Mouse (Mus musculus) limb, embryonic 15.5 days (tissue): ENCODE results near the gene Slc9a5. TPM values are rescaled to one million over a fixed set of nuclear protein-coding genes. Genes with fewer than 3 reads are reported as not detected.

Experiments used
- ATAC-seq: fragments of 200-750 bp; cut with Nextera tagmentation; 2 replicates; pipeline ENCODE4 v1.8.0; 2017; ENCODE audit warnings: low read depth, moderate TSS enrichment; ENCODE audit not compliant: insufficient number of reproducible peaks, low FRiP score, low TSS enrichment
- H3K27ac ChIP-seq: fragments of 300-500 bp; sonication (generic); 2 replicates; pipeline ENCODE4 v1.5.1; 2015; ENCODE audit warnings: moderate library complexity, mild to moderate bottlenecking, inconsistent platforms
- H3K27me3 ChIP-seq: fragments of 300-500 bp; sonication (generic); 2 replicates; pipeline ENCODE4 v1.6.1; 2015; ENCODE audit warnings: inconsistent platforms
- H3K36me3 ChIP-seq: fragments of 300-500 bp; sonication (generic); 2 replicates; pipeline ENCODE4 v1.6.1; 2015; ENCODE audit warnings: inconsistent platforms
- H3K4me1 ChIP-seq: fragments of 300-500 bp; sonication (generic); 2 replicates; pipeline ENCODE4 v1.6.1; 2015; ENCODE audit warnings: inconsistent platforms
- H3K4me2 ChIP-seq: fragments of 300-500 bp; sonication (generic); 2 replicates; pipeline ENCODE4 v1.6.1; 2015; ENCODE audit warnings: mild to moderate bottlenecking, inconsistent platforms
- H3K4me3 ChIP-seq: fragments of 300-500 bp; sonication (generic); 2 replicates; pipeline ENCODE4 v1.5.1; 2015; ENCODE audit warnings: mild to moderate bottlenecking, inconsistent platforms
- H3K9ac ChIP-seq: fragments of 300-500 bp; sonication (generic); 2 replicates; pipeline ENCODE4 v1.6.1; 2015; ENCODE audit warnings: inconsistent platforms
- H3K9me3 ChIP-seq: fragments of 300-500 bp; sonication (generic); 2 replicates; pipeline ENCODE4 v1.6.1; 2016; ENCODE audit warnings: inconsistent platforms
- WGBS: fragments of 180-500 bp; shearing (Covaris S2); methylation state at CpG from one replicate; pipeline ENCODE4 v1.1.7; 2015; 5-methylcytosine and 5-hydroxymethylcytosine counted together
- polyA plus RNA-seq: library from polyadenylated mRNA; unstranded; fragments of >200 nt; fragmentation: Nextera tagmentation; extraction: Ambion mirVana; gene quantifications from 2 replicates; pipeline ENCODE4 v1.2.1, GENCODE M21; 2015

Gene Slc9a5
- polyA plus RNA-seq, 1 experiment from 2014 or later, result 2.9 TPM

GRCm38 (mm10) chr8:105346611-105347427 lies 1.8 kb upstream of the Slc9a5 start:
- 3% methylated on average over 34 of the region's 34 CpGs for WGBS
- Histone ChIP-seq H3K4me3 (peak overlapping the region; percentile 61), H3K9ac (peak overlapping the region; percentile 60), H3K27ac (peak overlapping the region; percentile 85), H3K36me3 (no peaks in the 10 kb centered on the region), H3K4me2 (peak overlapping the region; percentile 98), H3K4me1 (peaks cover 51% of the 10 kb centered on the region), H3K9me3 (no peaks in the 10 kb centered on the region), H3K27me3 (no peaks in the 10 kb centered on the region)
- peak; percentile 0; the same call in 1 of the 2 replicates for ATAC-seq

DNA sequence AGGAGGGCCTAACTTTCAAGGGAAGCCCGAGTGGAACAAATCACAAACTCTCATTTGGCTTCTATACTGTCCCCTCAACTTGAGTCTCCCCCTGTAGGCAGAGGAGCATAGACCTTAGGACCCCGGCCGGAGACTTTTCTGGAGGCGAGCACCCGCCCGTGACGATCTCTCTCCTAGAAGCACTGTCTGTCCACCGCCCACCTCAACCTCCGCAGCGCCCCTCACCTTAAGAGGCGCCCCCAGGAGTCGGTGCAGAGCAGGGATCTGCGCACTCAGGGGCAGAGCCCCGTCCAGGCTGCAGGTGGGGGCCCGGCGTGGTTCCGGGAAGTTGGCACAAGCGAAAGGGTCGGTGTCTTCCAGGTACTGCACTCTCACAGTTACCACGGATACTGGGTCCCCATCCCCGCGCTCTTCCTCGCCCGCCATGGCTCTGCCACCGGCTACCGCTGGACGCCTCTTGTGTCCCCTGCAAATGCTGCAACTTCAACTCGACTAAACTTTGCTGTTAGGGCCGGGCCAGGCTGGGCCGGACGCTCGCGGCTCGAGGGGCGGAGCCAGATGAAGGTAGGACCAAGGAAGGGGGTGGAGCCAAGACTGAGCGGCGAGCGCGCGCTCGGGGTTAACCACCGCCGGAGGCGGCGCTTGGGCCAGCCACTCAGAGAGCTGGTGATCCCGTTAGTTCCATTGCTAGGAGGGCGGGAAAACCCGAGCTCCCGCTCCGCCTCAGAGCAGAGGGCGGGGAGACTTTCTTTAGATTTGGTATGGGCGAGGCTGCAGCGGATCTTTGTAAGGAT lies 1.0 kb upstream of the Slc9a5 start, which contains the start of gene Fhod1:
Gene Fhod1 (minus strand): TSS at position 526 of the 794 bp plus-strand sequence.
- H3K4me2 ChIP-seq, result peak within 1 kb of the TSS; percentile 98
- ATAC-seq, result peak; percentile 91
- H3K9ac ChIP-seq, result peak within 1 kb of the TSS; percentile 67
- peak within 1 kb of the TSS; percentile 85 for H3K27ac ChIP-seq
- under 1% methylated on average over 53 of the region's 53 CpGs for WGBS
- H3K27me3 ChIP-seq, result no peaks in the 10 kb centered on the region
- no peaks in the 10 kb centered on the region for H3K9me3 ChIP-seq
- no peaks in the 10 kb centered on the region for H3K36me3 ChIP-seq
- peaks cover 51% of the 10 kb centered on the region for H3K4me1 ChIP-seq
- H3K4me3 ChIP-seq, result peak within 1 kb of the TSS; percentile 61

DNA sequence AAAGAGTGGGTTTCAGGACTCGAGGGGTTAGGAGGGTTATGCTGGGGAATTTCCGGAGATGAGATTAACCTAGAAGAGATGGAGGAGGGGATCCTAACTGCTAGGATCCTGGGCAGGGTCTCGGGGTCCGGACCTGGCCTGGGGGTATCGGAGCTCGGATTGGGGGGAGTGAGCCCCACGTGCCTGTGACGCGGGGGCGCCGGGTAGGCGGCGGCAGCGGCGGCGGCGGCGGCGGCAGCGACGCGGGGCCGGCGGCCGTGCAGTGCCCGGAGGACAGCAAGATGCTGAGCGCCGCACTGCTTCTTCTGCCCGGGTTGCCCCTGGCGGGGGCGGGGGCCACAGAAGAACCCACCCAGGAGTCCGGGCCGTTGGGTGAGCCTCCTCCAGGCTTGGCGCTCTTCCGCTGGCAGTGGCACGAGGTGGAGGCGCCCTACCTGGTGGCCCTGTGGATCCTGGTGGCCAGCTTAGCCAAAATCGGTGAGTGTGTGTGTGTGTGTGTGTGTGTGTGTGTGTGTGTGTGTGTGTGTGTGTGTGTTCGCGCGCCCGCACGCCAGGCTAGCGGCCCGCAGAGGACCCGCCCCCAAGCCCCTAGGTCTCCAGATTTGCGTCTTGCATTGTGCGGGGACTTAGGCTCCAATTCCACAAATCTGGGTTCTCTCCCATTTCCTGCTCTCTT lies 591 bp downstream of the Slc9a5 start:
- peak overlapping the region; percentile 82 for H3K27ac ChIP-seq
- peak overlapping the region; percentile 67 for H3K9ac ChIP-seq
- H3K9me3 ChIP-seq, result no peaks in the 10 kb centered on the region
- 1% methylated on average over 41 of the region's 48 CpGs for WGBS
- no peaks in the 10 kb centered on the region for H3K27me3 ChIP-seq
- peak overlapping the region; percentile 98 for H3K4me2 ChIP-seq
- peak overlapping the region; percentile 61 for H3K4me3 ChIP-seq
- peaks cover 53% of the 10 kb centered on the region for H3K4me1 ChIP-seq
- no peaks in the 10 kb centered on the region for H3K36me3 ChIP-seq
- no peak for ATAC-seq

GRCm38 (mm10) chr8:105350186-105350585 lies 1.5 kb downstream of the Slc9a5 start:
- Histone ChIP-seq H3K27me3 (no peaks in the 10 kb centered on the region), H3K4me2 (peak overlapping the region; percentile 98), H3K36me3 (no peaks in the 10 kb centered on the region), H3K9ac (no peak overlapping the region), H3K4me1 (peaks cover 54% of the 10 kb centered on the region), H3K9me3 (no peaks in the 10 kb centered on the region), H3K4me3 (peak overlapping the region; percentile 61), H3K27ac (no peak overlapping the region)
- no peak for ATAC-seq
- WGBS, result 32% methylated on average over 7 of the region's 7 CpGs

- H3K4me2 ChIP-seq, result no peak overlapping the region
- WGBS, result 63% methylated on average over 8 of the region's 8 CpGs
- no peak overlapping the region for H3K9ac ChIP-seq
- H3K36me3 ChIP-seq, result peaks cover 12% of the 10 kb centered on the region
- peaks cover 32% of the 10 kb centered on the region for H3K4me1 ChIP-seq
- H3K9me3 ChIP-seq, result no peaks in the 10 kb centered on the region
- no peaks in the 10 kb centered on the region for H3K27me3 ChIP-seq
- no peak overlapping the region for H3K27ac ChIP-seq
- no peak overlapping the region for H3K4me3 ChIP-seq
- ATAC-seq, result no peak
These were observed 5.0 kb downstream of the Slc9a5 start for GRCm38 (mm10) chr8:105353583-105354135.

GRCm38 (mm10) chr8:105354549-105354948 lies 5.9 kb downstream of the Slc9a5 start:
- Histone ChIP-seq H3K36me3 (peaks cover 12% of the 10 kb centered on the region), H3K9me3 (no peaks in the 10 kb centered on the region), H3K9ac (no peak overlapping the region), H3K4me3 (no peak overlapping the region), H3K27me3 (no peaks in the 10 kb centered on the region), H3K4me1 (peaks cover 31% of the 10 kb centered on the region), H3K27ac (no peak overlapping the region; the same call in 1 of the 2 replicates), H3K4me2 (no peak overlapping the region)
- WGBS, result 62% methylated on average over 4 of the region's 4 CpGs
- ATAC-seq, result no peak

DNA sequence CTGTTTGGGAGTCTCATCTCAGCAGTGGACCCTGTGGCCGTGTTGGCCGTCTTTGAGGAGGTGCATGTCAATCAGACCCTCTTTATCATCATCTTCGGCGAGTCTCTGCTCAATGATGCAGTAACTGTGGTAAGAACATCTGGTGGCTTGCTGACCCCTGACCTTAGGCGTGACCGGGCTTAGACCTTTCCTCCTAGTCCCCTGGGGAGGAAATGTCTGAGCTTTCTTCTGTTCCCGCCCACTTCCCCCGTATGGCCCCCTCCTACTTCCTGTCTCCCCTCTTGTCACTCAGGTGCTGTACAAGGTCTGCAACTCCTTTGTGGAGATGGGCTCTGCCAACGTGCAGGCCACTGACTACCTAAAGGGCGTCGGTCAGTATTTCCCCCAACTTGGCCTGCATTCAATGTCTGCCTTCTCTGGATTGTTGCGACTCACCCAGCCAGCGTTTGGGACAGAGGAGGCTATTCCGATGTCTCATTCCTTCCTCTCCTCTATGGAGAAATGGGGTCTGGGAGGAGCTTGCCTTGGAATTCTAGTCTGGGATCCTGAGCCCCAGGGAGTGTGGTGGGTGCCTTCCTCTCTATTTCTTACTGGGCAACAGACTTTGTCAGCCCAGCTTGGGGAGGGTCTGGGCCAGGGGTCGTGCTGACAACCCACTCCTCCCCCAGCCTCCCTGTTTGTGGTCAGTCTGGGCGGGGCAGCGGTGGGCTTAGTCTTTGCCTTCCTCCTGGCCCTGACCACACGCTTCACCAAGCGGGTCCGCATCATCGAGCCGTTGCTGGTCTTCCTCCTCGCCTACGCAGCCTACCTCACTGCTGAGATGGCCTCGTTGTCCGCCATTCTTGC lies 6.8 kb downstream of the Slc9a5 start:
- Histone ChIP-seq H3K27me3 (no peaks in the 10 kb centered on the region), H3K4me2 (no peak overlapping the region), H3K36me3 (peaks cover 12% of the 10 kb centered on the region), H3K9me3 (no peaks in the 10 kb centered on the region), H3K9ac (no peak overlapping the region), H3K4me1 (peaks cover 22% of the 10 kb centered on the region), H3K27ac (no peak overlapping the region), H3K4me3 (no peak overlapping the region)
- whole genome bisulfite sequencing, result 63% methylated on average over 26 of the region's 26 CpGs
- no peak for ATAC-seq

GRCm38 (mm10) chr8:105356681-105357080 lies 8.0 kb downstream of the Slc9a5 start:
- Histone ChIP-seq H3K27ac (no peak overlapping the region), H3K9me3 (no peaks in the 10 kb centered on the region), H3K9ac (no peak overlapping the region), H3K4me2 (no peak overlapping the region), H3K36me3 (peaks cover 12% of the 10 kb centered on the region), H3K4me3 (no peak overlapping the region), H3K27me3 (no peaks in the 10 kb centered on the region), H3K4me1 (peaks cover 25% of the 10 kb centered on the region)
- 88% methylated on average over 14 of the region's 14 CpGs for WGBS
- no peak for ATAC-seq

DNA sequence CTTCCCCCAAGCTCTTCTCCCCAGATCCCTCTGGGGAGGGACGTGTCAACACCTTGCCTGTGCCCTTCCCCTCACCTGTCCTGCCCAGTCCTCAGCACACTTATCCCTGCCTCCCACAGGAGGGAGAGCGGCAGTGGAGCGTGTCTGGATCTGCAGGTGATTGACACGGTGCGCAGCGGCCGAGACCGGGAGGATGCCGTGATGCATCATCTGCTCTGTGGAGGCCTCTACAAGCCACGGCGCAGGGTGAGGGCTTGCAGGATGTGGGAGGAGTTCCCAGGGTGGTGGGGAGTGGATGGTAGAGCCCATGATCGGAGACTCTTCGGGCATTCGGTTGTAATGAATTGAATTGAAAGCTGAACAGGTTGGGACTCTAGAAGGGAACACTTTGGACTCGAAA lies 10.6 kb downstream of the Slc9a5 start:
- no peaks in the 10 kb centered on the region for H3K27me3 ChIP-seq
- H3K4me1 ChIP-seq, result peaks cover 31% of the 10 kb centered on the region
- no peaks in the 10 kb centered on the region for H3K9me3 ChIP-seq
- H3K4me3 ChIP-seq, result no peak overlapping the region
- H3K27ac ChIP-seq, result no peak overlapping the region
- WGBS, result 72% methylated on average over 15 of the region's 15 CpGs
- ATAC-seq, result no peak
- H3K36me3 ChIP-seq, result peaks cover 12% of the 10 kb centered on the region
- H3K4me2 ChIP-seq, result no peak overlapping the region
- no peak overlapping the region for H3K9ac ChIP-seq

- WGBS, result 50% methylated on average over 4 of the region's 4 CpGs
These were observed 11.0 kb downstream of the Slc9a5 start for GRCm38 (mm10) chr8:105359646-105360045.

More at GRCm38 (mm10) chr8:105359646-105360045, 11.0 kb downstream of the Slc9a5 start:
- no peak for ATAC-seq
- Histone ChIP-seq H3K4me3 (no peak overlapping the region), H3K4me1 (peaks cover 27% of the 10 kb centered on the region), H3K4me2 (no peak overlapping the region), H3K9ac (no peak overlapping the region), H3K27ac (no peak overlapping the region), H3K27me3 (no peaks in the 10 kb centered on the region), H3K9me3 (no peaks in the 10 kb centered on the region), H3K36me3 (peaks cover 12% of the 10 kb centered on the region)
